Comparison of ENCODE assay signal across 9 mouse cellular contexts in the genomic region with DNA sequence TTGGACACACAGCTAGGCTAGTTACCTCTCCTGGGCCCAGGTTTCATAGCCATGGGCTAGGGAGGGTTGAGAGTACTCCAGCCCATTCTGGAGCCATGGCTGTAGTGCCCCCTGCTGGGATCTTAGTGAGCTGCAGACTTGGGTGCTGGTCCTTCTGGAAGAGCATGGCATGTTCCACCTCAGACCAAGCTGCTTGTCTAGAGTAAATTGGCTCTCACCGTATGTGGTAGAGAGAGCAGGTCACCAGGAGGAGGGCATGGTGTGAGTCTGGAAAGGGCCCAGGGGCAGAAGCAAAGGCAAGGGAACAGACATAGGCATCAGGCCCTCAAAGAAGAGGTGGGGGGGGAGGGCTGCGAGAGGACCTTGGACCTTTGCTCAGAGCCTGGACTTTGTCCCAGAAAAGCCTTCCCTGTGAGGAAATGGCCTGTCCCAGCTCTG. TPM values are rescaled to one million over a fixed set of nuclear protein-coding genes. Genes with fewer than 3 reads are reported as not detected.
DNase-seq lines count a peak whose midpoint lies in the region; ATAC-seq and TF ChIP-seq lines count a peak whose summit lies in the region.
"Had no signal": no experiment of that assay in that cellular context is flagged by ENCODE, and none has a peak within 500 bp of the region (broad histone marks: within the 10 kb centered on the region; RNA-seq: fewer than 3 reads in every experiment).

No protein-coding gene starts in this region.

- ATAC-seq in hindbrain, postnatal 0 days, result no peak
- ATAC-seq in hindbrain, embryonic 12.5 days (ENCODE audit: low FRiP score), result no peak

- no peaks in the 10 kb centered on the region for H3K4me1 ChIP-seq in hindbrain, postnatal 0 days (ENCODE audit: insufficient read depth, low read length)
- H3K4me1 ChIP-seq in hindbrain, embryonic 12.5 days, result no peaks in the 10 kb centered on the region
- H3K4me1 ChIP-seq: limb, embryonic 15.5 days had no signal

- H3K27me3 ChIP-seq in hindbrain, postnatal 0 days (ENCODE audit: insufficient read depth, low read length), result no peaks in the 10 kb centered on the region
- no peaks in the 10 kb centered on the region for H3K27me3 ChIP-seq in hindbrain, embryonic 12.5 days
- H3K27me3 ChIP-seq: limb, embryonic 15.5 days had no signal

- peak; percentile 29 for DNase-seq in hindbrain, postnatal 0 days (ENCODE audit: low spot score)
- peak; percentile 33 to 49 for DNase-seq in CD8-positive naive resting alpha-beta T cell, adult 2 months (ENCODE audit: low read depth in 2 of 2, low spot score in 2 of 2)
- DNase-seq in adrenal gland, adult 18-20 months (ENCODE audit: low spot score in 2 of 2), result peak; percentile 29 to 47
- DNase-seq in embryo, embryonic 10.5 days (ENCODE audit: low spot score), result peak; percentile 59
- DNase-seq in kidney, postnatal 36 days, result peak; percentile 84 to 91
- peak; percentile 49 for DNase-seq in retina, postnatal 1 day
- no peak for DNase-seq in gastrocnemius, postnatal 14 days

- WGBS in hindbrain, postnatal 0 days, result 90% methylated on average over 2 of the region's 2 CpGs
- WGBS in hindbrain, embryonic 12.5 days, result 90% methylated on average over 2 of the region's 2 CpGs

- intact Hi-C loops in gastrocnemius, postnatal 14 days (cut with DNase I; ENCODE audit: low total_unique reads), result no loop called here

- H3K9ac ChIP-seq in hindbrain, postnatal 0 days (replicated peaks; ENCODE audit: low read length), result no peak overlapping the region
- H3K9ac ChIP-seq in hindbrain, embryonic 12.5 days, result no peak overlapping the region
- H3K9ac ChIP-seq: limb, embryonic 15.5 days had no signal

- no peak overlapping the region for H3K4me3 ChIP-seq in hindbrain, postnatal 0 days (ENCODE audit: low read length)
- no peak overlapping the region for H3K4me3 ChIP-seq in hindbrain, embryonic 12.5 days
- H3K4me3 ChIP-seq: limb, embryonic 15.5 days had no signal

- H3K36me3 ChIP-seq in hindbrain, postnatal 0 days (ENCODE audit: insufficient read depth, low read length), result peaks cover 64% of the 10 kb centered on the region
- peaks cover 89% of the 10 kb centered on the region for H3K36me3 ChIP-seq in hindbrain, embryonic 12.5 days

- no peak overlapping the region for H3K4me2 ChIP-seq in hindbrain, postnatal 0 days (ENCODE audit: low read depth, low read length)
- no peak overlapping the region for H3K4me2 ChIP-seq in hindbrain, embryonic 12.5 days (replicated peaks)
- H3K4me2 ChIP-seq: limb, embryonic 15.5 days had no signal

- H3K9me3 ChIP-seq in hindbrain, postnatal 0 days (ENCODE audit: low read length), result no peaks in the 10 kb centered on the region
- no peaks in the 10 kb centered on the region for H3K9me3 ChIP-seq in hindbrain, embryonic 12.5 days (replicated peaks)
- H3K9me3 ChIP-seq: limb, embryonic 15.5 days had no signal

- TF ChIP-seq CTCF in hindbrain, postnatal 0 days (IDR thresholded peaks at IDR 0.05; ENCODE audit: low read depth), result peak; percentile 53

- no peak overlapping the region for H3K27ac ChIP-seq in hindbrain, postnatal 0 days
- H3K27ac ChIP-seq in hindbrain, embryonic 12.5 days, result no peak overlapping the region
- H3K27ac ChIP-seq: limb, embryonic 15.5 days had no signal

RNA-seq across cellular contexts. Expression of gene Myo15, which starts 3.2 kb away (rescaled TPM):
- total RNA-seq in hindbrain, postnatal 0 days (2014; rRNA removed), result 0.25 and 0.31 TPM in 2 replicates
- polyA plus RNA-seq in hindbrain, postnatal 0 days (2015; fragmentation: Nextera tagmentation; extraction: Ambion mirVana), result 0.30 and 0.35 TPM in 2 replicates
- 0.30 TPM in 2 replicates for polyA plus RNA-seq in hindbrain, embryonic 12.5 days (2016; fragmentation: Nextera tagmentation; extraction: Ambion mirVana)
- under 1 TPM; 0.10 to 0.13 TPM for total RNA-seq in adrenal gland, adult 18-20 months (2021)
- total RNA-seq in gastrocnemius, postnatal 14 days (2021), result under 1 TPM in 1 of 2 experiments, not detected in 1; 0.04 TPM

RNA-seq across cellular contexts. Expression of gene Drg2, which starts 11.6 kb away (rescaled TPM):
- total RNA-seq in hindbrain, postnatal 0 days (2014; rRNA removed), result 93.9 and 103 TPM in 2 replicates
- polyA plus RNA-seq in hindbrain, postnatal 0 days (2015; fragmentation: Nextera tagmentation; extraction: Ambion mirVana), result 82.2 and 85.1 TPM in 2 replicates
- 94.4 and 96.7 TPM in 2 replicates for polyA plus RNA-seq in hindbrain, embryonic 12.5 days (2016; fragmentation: Nextera tagmentation; extraction: Ambion mirVana)
- 10 to 100 TPM; 54.6 to 65.5 TPM for total RNA-seq in adrenal gland, adult 18-20 months (2021)
- total RNA-seq in gastrocnemius, postnatal 14 days (2021), result 10 to 100 TPM; 23.7 to 28.5 TPM

RNA-seq across cellular contexts. Expression of gene Atpaf2, which starts 47.7 kb away (rescaled TPM):
- total RNA-seq in hindbrain, postnatal 0 days (2014; rRNA removed), result 29.2 and 63.4 TPM in 2 replicates
- polyA plus RNA-seq in hindbrain, postnatal 0 days (2015; fragmentation: Nextera tagmentation; extraction: Ambion mirVana), result 45.8 and 48.4 TPM in 2 replicates
- 37.4 and 38.0 TPM in 2 replicates for polyA plus RNA-seq in hindbrain, embryonic 12.5 days (2016; fragmentation: Nextera tagmentation; extraction: Ambion mirVana)
- total RNA-seq in adrenal gland, adult 18-20 months (2021), result 10 to 100 TPM; 60.7 to 93.7 TPM
- total RNA-seq in gastrocnemius, postnatal 14 days (2021), result 10 to 100 TPM; 25.3 to 30.4 TPM

RNA-seq across cellular contexts. Expression of gene Gid4, which starts 49.0 kb away (rescaled TPM):
- 29.8 and 31.1 TPM in 2 replicates for total RNA-seq in hindbrain, postnatal 0 days (2014; rRNA removed)
- 19.7 and 20.4 TPM in 2 replicates for polyA plus RNA-seq in hindbrain, postnatal 0 days (2015; fragmentation: Nextera tagmentation; extraction: Ambion mirVana)
- polyA plus RNA-seq in hindbrain, embryonic 12.5 days (2016; fragmentation: Nextera tagmentation; extraction: Ambion mirVana), result 28.1 and 30.1 TPM in 2 replicates
- 10 to 100 TPM; 48.8 to 63.1 TPM for total RNA-seq in adrenal gland, adult 18-20 months (2021)
- 10 to 100 TPM; 21.3 to 22.5 TPM for total RNA-seq in gastrocnemius, postnatal 14 days (2021)
